Mouse (Mus musculus) midbrain, postnatal 0 days (tissue): ENCODE measurements at regions not wholly inside any gene's neighbourhood (a gene's known extent, or its start where the extent isn't known, plus 50 kb on each side); places are given as distances from the start of the nearest gene placed in this dataset.

Experiments
- ATAC-seq: fragments of 200-750 bp; cut with Nextera tagmentation; 2 replicates; pipeline ENCODE4 v1.8.0; 2017; ENCODE audit warnings: moderate number of reproducible peaks, mild to moderate bottlenecking, moderate TSS enrichment, moderate library complexity; ENCODE audit not compliant: low FRiP score
- DNase-seq: peaks from one replicate; pipeline ENCODE4 v3.0.0-alpha.2; 2015; ENCODE audit warnings: low spot score
- H3K27ac ChIP-seq: fragments of 300-500 bp; sonication (generic); 2 replicates; pipeline ENCODE4 v1.5.1; 2014; ENCODE audit warnings: low read depth, mild to moderate bottlenecking, low read length, mixed read lengths
- H3K27me3 ChIP-seq: fragments of 300-500 bp; sonication (generic); 2 replicates; pipeline ENCODE4 v1.6.1; 2014; ENCODE audit warnings: low read length, control low read depth, mixed read lengths; ENCODE audit not compliant: insufficient read depth
- H3K36me3 ChIP-seq: fragments of 300-500 bp; sonication (generic); 2 replicates; pipeline ENCODE4 v1.6.1; 2014; ENCODE audit warnings: low read length, control low read depth, mixed read lengths; ENCODE audit not compliant: insufficient read depth
- H3K4me1 ChIP-seq: fragments of 300-500 bp; sonication (generic); 2 replicates; pipeline ENCODE4 v1.6.1; 2014; ENCODE audit warnings: mild to moderate bottlenecking, control low read depth, antibody characterized with exemption, low read length, mixed read lengths; ENCODE audit not compliant: insufficient read depth
- H3K4me2 ChIP-seq: fragments of 300-500 bp; sonication (generic); 2 replicates; pipeline ENCODE4 v1.6.1; 2014; ENCODE audit warnings: low read depth, mild to moderate bottlenecking, low read length, mixed read lengths; ENCODE audit not compliant: poor library complexity, severe bottlenecking
- H3K4me3 ChIP-seq: fragments of 300-500 bp; sonication (generic); 2 replicates; pipeline ENCODE4 v1.5.1; 2014; ENCODE audit warnings: low read depth, mild to moderate bottlenecking, low read length, moderate library complexity
- H3K9ac ChIP-seq: fragments of 300-500 bp; sonication (generic); replicated peaks from 2 replicates; pipeline ENCODE4 v1.6.1; 2014; ENCODE audit warnings: mild to moderate bottlenecking, low read length, moderate library complexity, mixed read lengths; ENCODE audit not compliant: poor library complexity, severe bottlenecking
- H3K9me3 ChIP-seq: fragments of 300-500 bp; sonication (generic); 2 replicates; pipeline ENCODE4 v1.6.1; 2016; ENCODE audit warnings: low read length, control low read depth
- CTCF ChIP-seq: IDR thresholded peaks from 2 replicates; pipeline ENCODE4 v1.5.1; 2016; ENCODE audit warnings: antibody characterized with exemption, mild to moderate bottlenecking
- WGBS: fragments of 180-500 bp; shearing (Covaris S2); extraction: QIAGEN DNeasy Blood & Tissue Kit; methylation state at CpG from one replicate; pipeline ENCODE4 v1.1.7; 2014; 5-methylcytosine and 5-hydroxymethylcytosine counted together

DNA sequence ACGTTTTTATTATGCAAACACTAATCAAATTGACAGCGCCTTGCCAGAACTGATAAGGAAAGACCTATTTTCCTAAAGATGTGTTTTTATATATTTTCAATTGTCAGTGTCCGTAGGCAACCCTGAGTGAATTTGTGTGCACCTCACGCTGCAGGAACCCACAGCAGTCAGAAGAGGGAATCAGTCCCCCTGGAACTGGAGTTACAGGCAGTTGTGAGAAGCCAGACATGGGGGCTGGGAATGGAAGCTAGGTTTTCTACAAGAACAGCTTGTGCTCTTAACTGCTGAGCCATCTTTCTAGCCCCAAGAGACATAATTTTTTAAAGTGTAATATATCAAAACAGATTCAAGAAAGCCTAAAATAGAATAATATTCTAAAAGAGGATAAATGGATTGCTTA is 134.0 kb upstream of the Phactr1 start:
- H3K9me3 ChIP-seq = no peaks in the 10 kb centered on the region
- no peaks in the 10 kb centered on the region for H3K27me3 ChIP-seq
- no peak overlapping the region for H3K27ac ChIP-seq
- no peak overlapping the region for H3K9ac ChIP-seq
- no peaks in the 10 kb centered on the region for H3K36me3 ChIP-seq
- H3K4me2 ChIP-seq = no peak overlapping the region
- H3K4me1 ChIP-seq = no peaks in the 10 kb centered on the region
- no peak for TF ChIP-seq CTCF
- no peak for ATAC-seq
- DNase-seq = no peak
- 60% methylated on average over 4 of the region's 4 CpGs for WGBS
- no peak overlapping the region for H3K4me3 ChIP-seq

DNA sequence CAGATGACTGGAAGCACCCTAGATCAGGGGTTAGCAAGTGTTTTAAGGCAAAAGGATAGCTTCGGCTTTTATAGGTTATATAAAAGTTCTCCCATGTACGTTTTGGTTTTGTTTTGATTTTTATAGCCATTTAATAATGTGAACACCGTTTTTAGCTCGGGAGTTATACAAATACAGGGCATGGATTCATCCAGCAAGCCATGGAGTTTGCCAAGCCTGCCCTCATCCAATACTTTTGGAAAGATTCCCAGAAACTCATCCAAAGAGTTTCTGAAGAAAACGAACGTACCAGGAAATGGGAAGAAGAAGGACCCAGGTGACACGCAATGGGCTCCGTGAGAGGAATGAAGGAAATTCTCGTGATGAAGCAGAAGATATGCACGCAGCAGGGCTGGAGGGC is 133.6 kb upstream of the Phactr1 start:
- ATAC-seq (no peak), DNase-seq (no peak)
- H3K9ac ChIP-seq = no peak overlapping the region
- no peaks in the 10 kb centered on the region for H3K36me3 ChIP-seq
- H3K4me2 ChIP-seq = no peak overlapping the region
- no peak overlapping the region for H3K27ac ChIP-seq
- H3K4me3 ChIP-seq = no peak overlapping the region
- H3K4me1 ChIP-seq = no peaks in the 10 kb centered on the region
- no peak for TF ChIP-seq CTCF
- no peaks in the 10 kb centered on the region for H3K9me3 ChIP-seq
- no peaks in the 10 kb centered on the region for H3K27me3 ChIP-seq
- 87% methylated on average over 10 of the region's 10 CpGs for WGBS

DNA sequence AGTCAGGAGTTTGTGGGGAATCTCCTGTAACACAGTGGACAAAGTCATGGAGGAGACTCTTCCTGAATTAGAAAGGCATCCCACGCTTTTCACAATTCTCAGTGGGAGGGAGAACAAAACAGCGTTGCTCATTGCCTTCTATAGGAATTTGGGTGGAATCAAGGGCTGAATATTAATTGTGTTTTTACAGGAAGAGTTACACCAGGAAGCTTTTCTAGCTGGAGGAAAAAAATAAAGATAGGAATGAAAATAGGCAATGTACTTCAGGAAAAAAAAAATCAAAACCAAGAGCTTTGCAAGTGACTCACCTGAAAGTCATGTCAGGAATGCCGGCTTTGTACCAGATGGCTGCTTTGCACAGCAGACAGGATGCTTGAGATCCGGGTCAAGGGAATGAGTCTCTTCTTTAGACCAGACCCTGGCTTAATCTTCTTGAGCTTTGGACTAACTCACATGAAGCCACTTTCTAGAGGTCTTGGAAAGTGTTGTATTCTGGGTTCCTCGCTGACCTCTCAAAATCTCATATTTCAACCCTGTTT is 131.3 kb upstream of the Phactr1 start:
- Histone ChIP-seq H3K4me3 (no peak overlapping the region), H3K9ac (no peak overlapping the region), H3K9me3 (no peaks in the 10 kb centered on the region), H3K36me3 (no peaks in the 10 kb centered on the region), H3K27me3 (no peaks in the 10 kb centered on the region), H3K4me1 (no peaks in the 10 kb centered on the region), H3K4me2 (no peak overlapping the region), H3K27ac (no peak overlapping the region)
- no peak for TF ChIP-seq CTCF
- 63% methylated on average over 5 of the region's 5 CpGs for WGBS
- DNase-seq = no peak
- ATAC-seq = no peak

DNA sequence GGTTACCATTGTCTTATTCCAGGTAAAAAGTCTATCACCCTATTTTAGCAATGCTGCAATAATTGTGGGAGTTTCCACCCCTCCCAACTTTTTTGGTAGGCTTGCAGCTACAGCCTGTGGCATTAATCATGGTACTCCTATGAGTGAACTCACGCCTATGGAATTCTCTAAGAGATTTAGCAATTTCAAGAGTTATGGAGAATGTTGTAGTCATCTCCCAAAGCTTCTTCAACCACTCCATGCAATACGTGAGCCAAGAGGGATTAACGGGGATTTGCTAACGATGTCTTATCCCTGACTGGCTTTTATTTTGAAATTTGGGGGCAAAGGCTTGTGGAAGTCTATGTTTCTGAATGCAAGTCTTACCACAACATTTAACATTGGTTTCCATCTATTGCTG is 125.5 kb upstream of the Phactr1 start:
- Histone ChIP-seq H3K36me3 (no peaks in the 10 kb centered on the region), H3K4me1 (no peaks in the 10 kb centered on the region), H3K9me3 (no peaks in the 10 kb centered on the region), H3K9ac (no peak overlapping the region), H3K4me3 (no peak overlapping the region), H3K27me3 (no peaks in the 10 kb centered on the region), H3K27ac (no peak overlapping the region), H3K4me2 (no peak overlapping the region)
- no peak for TF ChIP-seq CTCF
- DNase-seq (no peak), ATAC-seq (no peak)
- WGBS = 81% methylated on average over 4 of the region's 4 CpGs

DNA sequence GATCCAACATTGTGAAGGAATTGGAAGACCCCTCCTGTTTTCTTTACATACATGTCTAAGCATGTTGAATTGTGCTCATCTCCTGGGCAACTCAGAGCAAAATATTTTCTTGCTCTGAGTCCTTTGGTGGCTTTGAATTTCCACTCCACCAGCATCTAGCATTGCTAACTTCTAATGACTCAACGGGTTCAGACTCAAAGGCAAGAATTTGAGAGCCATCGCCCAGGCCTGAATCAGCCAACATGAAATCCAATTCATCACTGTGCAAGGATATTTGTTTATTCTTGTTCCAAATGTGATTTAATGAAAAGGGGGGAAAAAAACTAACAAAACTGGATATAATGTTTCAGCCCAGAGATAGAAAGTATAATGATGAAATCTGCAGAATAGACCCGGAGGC is 121.9 kb upstream of the Phactr1 start:
- TF ChIP-seq CTCF = no peak
- ATAC-seq = no peak
- DNase-seq = no peak
- no peaks in the 10 kb centered on the region for H3K4me1 ChIP-seq
- H3K36me3 ChIP-seq = no peaks in the 10 kb centered on the region
- no peak overlapping the region for H3K4me3 ChIP-seq
- H3K9me3 ChIP-seq = no peaks in the 10 kb centered on the region
- no peaks in the 10 kb centered on the region for H3K27me3 ChIP-seq
- no peak overlapping the region for H3K9ac ChIP-seq
- no peak overlapping the region for H3K4me2 ChIP-seq
- WGBS = 89% methylated on average over 3 of the region's 3 CpGs
- H3K27ac ChIP-seq = no peak overlapping the region

DNA sequence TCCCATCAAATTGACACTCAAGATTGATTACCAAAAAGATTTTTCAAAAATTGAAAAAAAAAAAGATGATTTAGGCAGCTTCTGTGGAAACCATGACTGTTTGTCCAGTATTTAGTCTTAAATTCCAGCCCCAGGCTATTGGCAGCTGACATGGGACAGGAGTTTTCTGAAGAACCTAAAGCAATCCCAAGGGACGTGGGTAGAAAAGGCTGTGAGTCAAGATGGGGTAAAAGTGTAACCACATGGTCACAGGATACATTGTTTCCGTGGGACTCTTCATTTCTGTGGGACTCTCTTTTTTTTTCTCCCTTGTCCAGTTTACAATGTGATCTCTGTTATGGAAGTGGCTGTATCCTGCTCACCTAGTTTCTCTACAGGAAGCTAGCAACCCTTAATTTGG is 119.0 kb upstream of the Phactr1 start:
- 83% methylated on average over 2 of the region's 2 CpGs for WGBS
- DNase-seq (no peak), ATAC-seq (no peak)

More for the DNA sequence above, 119.0 kb upstream of the Phactr1 start:
- H3K27me3 ChIP-seq = no peaks in the 10 kb centered on the region
- no peaks in the 10 kb centered on the region for H3K9me3 ChIP-seq
- H3K4me3 ChIP-seq = no peak overlapping the region
- no peak overlapping the region for H3K9ac ChIP-seq
- no peaks in the 10 kb centered on the region for H3K36me3 ChIP-seq
- H3K27ac ChIP-seq = no peak overlapping the region
- no peak overlapping the region for H3K4me2 ChIP-seq
- no peak for TF ChIP-seq CTCF
- H3K4me1 ChIP-seq = no peaks in the 10 kb centered on the region
